Mouse (Mus musculus): ENCODE measurements around the gene Sgo2a. TPM values are rescaled to one million over a fixed set of nuclear protein-coding genes. Genes with fewer than 3 reads are reported as not detected.
A peak's percentile ranks its signal among the peaks of the same experiment; 100 is the strongest.
"Not testable (repeated sequence)": the region's sequence is repeated elsewhere in the genome, so short reads cannot be mapped to it uniquely, and the experiment has no call there.

The Sgo2a gene
- polyA plus RNA-seq, 1 experiment from 2014 or later = 13.8 TPM

- Histone ChIP-seq H3K4me3 (ENCODE audit: low read depth, low read length) (peak overlapping the region; percentile 68), H3K27me3 (replicated peaks; ENCODE audit: control insufficient read depth, insufficient read depth, low read length) (no peaks in the 10 kb centered on the region), H3K4me1 (ENCODE audit: control insufficient read depth, insufficient read depth, low read length) (0 out of 2 replicates have a peak, but pooled peaks cover 8% of the 10 kb centered on the region), H3K9me3 (ENCODE audit: control insufficient read depth, low read length) (no peaks in the 10 kb centered on the region), H3K36me3 (ENCODE audit: control insufficient read depth, insufficient read depth, low read length) (peaks cover 15% of the 10 kb centered on the region), H3K4me2 (ENCODE audit: low read depth, low read length) (peak overlapping the region; percentile 67), H3K9ac (ENCODE audit: low read depth, low read length) (peak overlapping the region; percentile 90), H3K27ac (replicated peaks; ENCODE audit: low read depth, low read length) (peak overlapping the region; percentile 76)
- peak; percentile 97 for ATAC-seq (ENCODE audit: low read depth)
- under 1% methylated on average over 57 of the region's 65 CpGs for WGBS
- DNase-seq (ENCODE audit: low spot score) = peak; percentile 95
Observed at GRCm38 (mm10) chr1:57969327-57970271, 26.2 kb upstream of the Sgo2a start.

- Histone ChIP-seq H3K4me3 (ENCODE audit: low read depth, low read length) (no peak overlapping the region), H3K9me3 (ENCODE audit: control insufficient read depth, low read length) (no peaks in the 10 kb centered on the region), H3K4me1 (ENCODE audit: control insufficient read depth, insufficient read depth, low read length) (0 out of 2 replicates have a peak, but pooled peaks cover 8% of the 10 kb centered on the region), H3K27me3 (replicated peaks; ENCODE audit: control insufficient read depth, insufficient read depth, low read length) (no peaks in the 10 kb centered on the region), H3K9ac (ENCODE audit: low read depth, low read length) (no peak overlapping the region), H3K27ac (replicated peaks; ENCODE audit: low read depth, low read length) (no peak overlapping the region), H3K4me2 (ENCODE audit: low read depth, low read length) (no peak overlapping the region), H3K36me3 (ENCODE audit: control insufficient read depth, insufficient read depth, low read length) (peaks cover 6% of the 10 kb centered on the region)
- ATAC-seq (ENCODE audit: low read depth) = no peak
- 82% methylated on average over 2 of the region's 2 CpGs for WGBS
- no peak for DNase-seq (ENCODE audit: low spot score)
Observed at GRCm38 (mm10) chr1:57971588-57971987, 24.2 kb upstream of the Sgo2a start.

GRCm38 (mm10) chr1:57976860-57977259, 18.9 kb upstream of the Sgo2a start:
- H3K27me3 ChIP-seq (replicated peaks; ENCODE audit: control insufficient read depth, insufficient read depth, low read length) = no peaks in the 10 kb centered on the region
- no peak overlapping the region for H3K4me2 ChIP-seq (ENCODE audit: low read depth, low read length)
- H3K4me3 ChIP-seq (ENCODE audit: low read depth, low read length) = no peak overlapping the region
- no peak for DNase-seq (ENCODE audit: low spot score)
- H3K36me3 ChIP-seq (ENCODE audit: control insufficient read depth, insufficient read depth, low read length) = no peaks in the 10 kb centered on the region
- WGBS = 91% methylated on average over 3 of the region's 3 CpGs
- no peaks in the 10 kb centered on the region for H3K4me1 ChIP-seq (ENCODE audit: control insufficient read depth, insufficient read depth, low read length)
- H3K9me3 ChIP-seq (ENCODE audit: control insufficient read depth, low read length) = no peaks in the 10 kb centered on the region
- H3K27ac ChIP-seq (replicated peaks; ENCODE audit: low read depth, low read length) = no peak overlapping the region
- H3K9ac ChIP-seq (ENCODE audit: low read depth, low read length) = no peak overlapping the region
- ATAC-seq (ENCODE audit: low read depth) = no peak

- 63% methylated on average over 6 of the region's 6 CpGs for WGBS
- ATAC-seq (ENCODE audit: low read depth) = no peak; the same call in 1 of the 2 replicates
- no peak overlapping the region for H3K27ac ChIP-seq (replicated peaks; ENCODE audit: low read depth, low read length)
Observed at GRCm38 (mm10) chr1:57989052-57989600, 6.6 kb upstream of the Sgo2a start.

GRCm38 (mm10) chr1:57991277-57991676, 4.5 kb upstream of the Sgo2a start:
- no peaks in the 10 kb centered on the region for H3K27me3 ChIP-seq (replicated peaks; ENCODE audit: control insufficient read depth, insufficient read depth, low read length)
- H3K4me2 ChIP-seq (ENCODE audit: low read depth, low read length) = no peak overlapping the region
- H3K4me1 ChIP-seq (ENCODE audit: control insufficient read depth, insufficient read depth, low read length) = peaks cover under 1% of the 10 kb centered on the region; the same call in 1 of the 2 replicates
- DNase-seq (ENCODE audit: low spot score) = no peak
- H3K9me3 ChIP-seq (ENCODE audit: control insufficient read depth, low read length) = no peaks in the 10 kb centered on the region
- ATAC-seq (ENCODE audit: low read depth) = no peak
- H3K9ac ChIP-seq (ENCODE audit: low read depth, low read length) = no peak overlapping the region
- 80% methylated on average over 2 of the region's 2 CpGs for WGBS
- H3K36me3 ChIP-seq (ENCODE audit: control insufficient read depth, insufficient read depth, low read length) = no peaks in the 10 kb centered on the region
- H3K4me3 ChIP-seq (ENCODE audit: low read depth, low read length) = no peak overlapping the region
- no peak overlapping the region for H3K27ac ChIP-seq (replicated peaks; ENCODE audit: low read depth, low read length)

More at GRCm38 (mm10) chr1:57989052-57989600, 6.6 kb upstream of the Sgo2a start:
- Histone ChIP-seq H3K9me3 (ENCODE audit: control insufficient read depth, low read length) (no peaks in the 10 kb centered on the region), H3K36me3 (ENCODE audit: control insufficient read depth, insufficient read depth, low read length) (no peaks in the 10 kb centered on the region), H3K4me2 (ENCODE audit: low read depth, low read length) (no peak overlapping the region), H3K4me3 (ENCODE audit: low read depth, low read length) (no peak overlapping the region), H3K9ac (ENCODE audit: low read depth, low read length) (no peak overlapping the region), H3K27me3 (replicated peaks; ENCODE audit: control insufficient read depth, insufficient read depth, low read length) (no peaks in the 10 kb centered on the region), H3K4me1 (ENCODE audit: control insufficient read depth, insufficient read depth, low read length) (no peaks in the 10 kb centered on the region)
- no peak for DNase-seq (ENCODE audit: low spot score)

- H3K9ac ChIP-seq (ENCODE audit: low read depth, low read length) = peak overlapping the region; percentile 79
- H3K4me3 ChIP-seq (ENCODE audit: low read depth, low read length) = peak overlapping the region; percentile 76
- H3K4me1 ChIP-seq (ENCODE audit: control insufficient read depth, insufficient read depth, low read length) = peaks cover 14% of the 10 kb centered on the region
- WGBS = 0% methylated on average over 27 of the region's 29 CpGs
- peaks cover 3% of the 10 kb centered on the region; the same call in 1 of the 2 replicates for H3K36me3 ChIP-seq (ENCODE audit: control insufficient read depth, insufficient read depth, low read length)
- H3K9me3 ChIP-seq (ENCODE audit: control insufficient read depth, low read length) = no peaks in the 10 kb centered on the region
- H3K27me3 ChIP-seq (replicated peaks; ENCODE audit: control insufficient read depth, insufficient read depth, low read length) = no peaks in the 10 kb centered on the region
- 0 out of 2 replicates have a peak overlapping the region, but pooled peaks have one; percentile 24 for H3K27ac ChIP-seq (replicated peaks; ENCODE audit: low read depth, low read length)
- DNase-seq (ENCODE audit: low spot score) (peak; percentile 14), ATAC-seq (ENCODE audit: low read depth) (peak; percentile 38)
- H3K4me2 ChIP-seq (ENCODE audit: low read depth, low read length) = peak overlapping the region; percentile 67
Observed at GRCm38 (mm10) chr1:57996133-57996615, 403 bp downstream of the Sgo2a start.

- Histone ChIP-seq H3K4me2 (ENCODE audit: low read depth, low read length) (no peak overlapping the region), H3K9me3 (ENCODE audit: control insufficient read depth, low read length) (no peaks in the 10 kb centered on the region), H3K27me3 (replicated peaks; ENCODE audit: control insufficient read depth, insufficient read depth, low read length) (no peaks in the 10 kb centered on the region), H3K9ac (ENCODE audit: low read depth, low read length) (no peak overlapping the region; the same call in 1 of the 2 replicates), H3K36me3 (ENCODE audit: control insufficient read depth, insufficient read depth, low read length) (peaks cover 10% of the 10 kb centered on the region), H3K27ac (replicated peaks; ENCODE audit: low read depth, low read length) (no peak overlapping the region), H3K4me1 (ENCODE audit: control insufficient read depth, insufficient read depth, low read length) (peaks cover 14% of the 10 kb centered on the region), H3K4me3 (ENCODE audit: low read depth, low read length) (no peak overlapping the region)
- no peak for DNase-seq (ENCODE audit: low spot score)
- no peak for ATAC-seq (ENCODE audit: low read depth)
- WGBS = 83% methylated on average over 3 of the region's 3 CpGs
Observed at GRCm38 (mm10) chr1:57998146-57998545, 2.4 kb downstream of the Sgo2a start.

- not testable (repeated sequence) for H3K4me1 ChIP-seq (ENCODE audit: control insufficient read depth, insufficient read depth, low read length); H3K9ac ChIP-seq (ENCODE audit: low read depth, low read length); H3K27me3 ChIP-seq (replicated peaks; ENCODE audit: control insufficient read depth, insufficient read depth, low read length); H3K9me3 ChIP-seq (ENCODE audit: control insufficient read depth, low read length); H3K4me3 ChIP-seq (ENCODE audit: low read depth, low read length); DNase-seq (ENCODE audit: low spot score); H3K4me2 ChIP-seq (ENCODE audit: low read depth, low read length); ATAC-seq (ENCODE audit: low read depth); H3K27ac ChIP-seq (replicated peaks; ENCODE audit: low read depth, low read length)
- 94% methylated on average over 7 of the region's 7 CpGs for WGBS
- H3K36me3 ChIP-seq (ENCODE audit: control insufficient read depth, insufficient read depth, low read length) = peaks cover 19% of the 10 kb centered on the region
Observed at GRCm38 (mm10) chr1:58006388-58006787, 10.6 kb downstream of the Sgo2a start.
